Mouse (Mus musculus): ENCODE data around the gene Ryr2. TPM values are rescaled to one million over a fixed set of nuclear protein-coding genes. Genes with fewer than 3 reads are reported as not detected.
"Not testable (repeated sequence)": the region's sequence is repeated elsewhere in the genome, so short reads cannot be mapped to it uniquely, and the experiment has no call there.

The Ryr2 gene
- total and polyA plus RNA-seq, 3 experiments, result 127 to 1,020 (median 877) TPM

GRCm38 (mm10) chr13:11585283-11585682 is 521.5 kb downstream of the Ryr2 start:
- Histone ChIP-seq H3K36me3 (ENCODE audit: control insufficient read depth, insufficient read depth, low read length) (peaks cover 20% of the 10 kb centered on the region), H3K27me3 (ENCODE audit: control insufficient read depth, insufficient read depth, low read length) (no peaks in the 10 kb centered on the region), H3K27ac (no peak overlapping the region), H3K79me2 (replicated peaks; ENCODE audit: control insufficient read depth, insufficient read depth, low read length) (no peaks in the 10 kb centered on the region), H3K4me1 (ENCODE audit: control insufficient read depth, insufficient read depth, low read length) (no peaks in the 10 kb centered on the region; the same call in 1 of the 2 replicates), H3K4me3 (no peak overlapping the region), H3K9ac (ENCODE audit: low read depth, low read length) (no peak overlapping the region)
- no peak for DNase-seq
- WGBS, result 17% methylated on average over 7 of the region's 7 CpGs
- intact Hi-C loops (cut with DNase I), result no loop called here
- TF ChIP-seq CTCF (IDR thresholded peaks at IDR 0.05) (no peak), POLR2A (IDR thresholded peaks at IDR 0.05; ENCODE audit: insufficient read depth, low read depth, low read length) (no peak), EP300 (IDR thresholded peaks at IDR 0.05; ENCODE audit: insufficient read depth, low read depth, low read length) (no peak)

GRCm38 (mm10) chr13:11572552-11572951 is 534.2 kb downstream of the Ryr2 start:
- WGBS, result 83% methylated on average over 1 of the region's 2 CpGs
- no peak for DNase-seq
- Histone ChIP-seq H3K27me3 (ENCODE audit: control insufficient read depth, insufficient read depth, low read length) (no peaks in the 10 kb centered on the region), H3K27ac (no peak overlapping the region), H3K36me3 (ENCODE audit: control insufficient read depth, insufficient read depth, low read length) (peaks cover 5% of the 10 kb centered on the region; the same call in 1 of the 2 replicates), H3K79me2 (replicated peaks; ENCODE audit: control insufficient read depth, insufficient read depth, low read length) (no peaks in the 10 kb centered on the region), H3K4me1 (ENCODE audit: control insufficient read depth, insufficient read depth, low read length) (no peaks in the 10 kb centered on the region), H3K9ac (ENCODE audit: low read depth, low read length) (no peak overlapping the region), H3K4me3 (no peak overlapping the region)
- TF ChIP-seq CTCF (IDR thresholded peaks at IDR 0.05), result no peak
- no peak for TF ChIP-seq POLR2A (IDR thresholded peaks at IDR 0.05; ENCODE audit: insufficient read depth, low read depth, low read length)
- TF ChIP-seq EP300 (IDR thresholded peaks at IDR 0.05; ENCODE audit: insufficient read depth, low read depth, low read length), result no peak
- intact Hi-C loops (cut with DNase I), result no loop called here

- Histone ChIP-seq H3K27ac (no peak overlapping the region), H3K36me3 (ENCODE audit: control insufficient read depth, insufficient read depth, low read length) (no peaks in the 10 kb centered on the region; the same call in 1 of the 2 replicates), H3K4me3 (no peak overlapping the region), H3K27me3 (ENCODE audit: control insufficient read depth, insufficient read depth, low read length) (no peaks in the 10 kb centered on the region), H3K4me1 (ENCODE audit: control insufficient read depth, insufficient read depth, low read length) (no peaks in the 10 kb centered on the region), H3K79me2 (replicated peaks; ENCODE audit: control insufficient read depth, insufficient read depth, low read length) (no peaks in the 10 kb centered on the region), H3K9ac (ENCODE audit: low read depth, low read length) (no peak overlapping the region)
- intact Hi-C loops (cut with DNase I), result loop anchor here (10.0 kb wide), 1 partner anchor 1683 kb away; no protein-coding TSS in a partner anchor
- TF ChIP-seq EP300 (IDR thresholded peaks at IDR 0.05; ENCODE audit: insufficient read depth, low read depth, low read length) (no peak), POLR2A (IDR thresholded peaks at IDR 0.05; ENCODE audit: insufficient read depth, low read depth, low read length) (no peak), CTCF (IDR thresholded peaks at IDR 0.05) (no peak)
- no peak for DNase-seq
Measured at GRCm38 (mm10) chr13:11567376-11567775, 539.4 kb downstream of the Ryr2 start.

GRCm38 (mm10) chr13:11566486-11566885 is 540.3 kb downstream of the Ryr2 start:
- H3K79me2 ChIP-seq (replicated peaks; ENCODE audit: control insufficient read depth, insufficient read depth, low read length), result no peaks in the 10 kb centered on the region
- no peaks in the 10 kb centered on the region for H3K4me1 ChIP-seq (ENCODE audit: control insufficient read depth, insufficient read depth, low read length)
- no peak for DNase-seq
- no peak overlapping the region for H3K27ac ChIP-seq
- no peaks in the 10 kb centered on the region; the same call in 1 of the 2 replicates for H3K36me3 ChIP-seq (ENCODE audit: control insufficient read depth, insufficient read depth, low read length)
- 54% methylated on average over 9 of the region's 9 CpGs for WGBS
- no peak overlapping the region for H3K4me3 ChIP-seq
- intact Hi-C loops (cut with DNase I), result loop anchor here (10.0 kb wide), 1 partner anchor 1682 kb away; no protein-coding TSS in a partner anchor
- TF ChIP-seq EP300 (IDR thresholded peaks at IDR 0.05; ENCODE audit: insufficient read depth, low read depth, low read length), result no peak
- no peak for TF ChIP-seq POLR2A (IDR thresholded peaks at IDR 0.05; ENCODE audit: insufficient read depth, low read depth, low read length)
- no peak for TF ChIP-seq CTCF (IDR thresholded peaks at IDR 0.05)
- no peaks in the 10 kb centered on the region for H3K27me3 ChIP-seq (ENCODE audit: control insufficient read depth, insufficient read depth, low read length)
- no peak overlapping the region for H3K9ac ChIP-seq (ENCODE audit: low read depth, low read length)

- no peak overlapping the region for H3K27ac ChIP-seq
Measured at GRCm38 (mm10) chr13:11563224-11564024, 543.3 kb downstream of the Ryr2 start.

GRCm38 (mm10) chr13:11549644-11550043 is 557.1 kb downstream of the Ryr2 start:
- no peaks in the 10 kb centered on the region for H3K4me1 ChIP-seq (ENCODE audit: control insufficient read depth, insufficient read depth, low read length)
- WGBS, result 77% methylated on average over 3 of the region's 3 CpGs
- TF ChIP-seq POLR2A (IDR thresholded peaks at IDR 0.05; ENCODE audit: insufficient read depth, low read depth, low read length) (no peak), EP300 (IDR thresholded peaks at IDR 0.05; ENCODE audit: insufficient read depth, low read depth, low read length) (no peak), CTCF (IDR thresholded peaks at IDR 0.05) (no peak)
- H3K36me3 ChIP-seq (ENCODE audit: control insufficient read depth, insufficient read depth, low read length), result no peaks in the 10 kb centered on the region
- H3K4me3 ChIP-seq, result no peak overlapping the region
- H3K9ac ChIP-seq (ENCODE audit: low read depth, low read length), result no peak overlapping the region
- no peaks in the 10 kb centered on the region for H3K27me3 ChIP-seq (ENCODE audit: control insufficient read depth, insufficient read depth, low read length)
- no peak overlapping the region for H3K27ac ChIP-seq
- intact Hi-C loops (cut with DNase I), result no loop called here
- DNase-seq, result no peak
- H3K79me2 ChIP-seq (replicated peaks; ENCODE audit: control insufficient read depth, insufficient read depth, low read length), result no peaks in the 10 kb centered on the region

More at GRCm38 (mm10) chr13:11563224-11564024, 543.3 kb downstream of the Ryr2 start:
- H3K36me3 ChIP-seq (ENCODE audit: control insufficient read depth, insufficient read depth, low read length), result peaks cover 2% of the 10 kb centered on the region
- H3K4me1 ChIP-seq (ENCODE audit: control insufficient read depth, insufficient read depth, low read length), result no peaks in the 10 kb centered on the region
- TF ChIP-seq EP300 (IDR thresholded peaks at IDR 0.05; ENCODE audit: insufficient read depth, low read depth, low read length), result no peak
- TF ChIP-seq CTCF (IDR thresholded peaks at IDR 0.05), result peak; percentile 74
- TF ChIP-seq POLR2A (IDR thresholded peaks at IDR 0.05; ENCODE audit: insufficient read depth, low read depth, low read length), result no peak
- no peak overlapping the region for H3K4me3 ChIP-seq
- DNase-seq, result peak; percentile 33 to 59
- no peaks in the 10 kb centered on the region for H3K79me2 ChIP-seq (replicated peaks; ENCODE audit: control insufficient read depth, insufficient read depth, low read length)
- WGBS, result 32% methylated on average over 1 of the region's 1 CpGs
- no peaks in the 10 kb centered on the region for H3K27me3 ChIP-seq (ENCODE audit: control insufficient read depth, insufficient read depth, low read length)
- intact Hi-C loops (cut with DNase I), result loop anchor here (5.0 to 10.0 kb wide), 2 partner anchors 621 to 1679 kb away; no protein-coding TSS in a partner anchor
- H3K9ac ChIP-seq (ENCODE audit: low read depth, low read length), result no peak overlapping the region

- H3K79me2 ChIP-seq (replicated peaks; ENCODE audit: control insufficient read depth, insufficient read depth, low read length); H3K27me3 ChIP-seq (ENCODE audit: control insufficient read depth, insufficient read depth, low read length); H3K4me3 ChIP-seq; H3K9ac ChIP-seq (ENCODE audit: low read depth, low read length); DNase-seq; intact Hi-C loops (cut with DNase I); H3K27ac ChIP-seq; H3K4me1 ChIP-seq (ENCODE audit: control insufficient read depth, insufficient read depth, low read length); H3K36me3 ChIP-seq (ENCODE audit: control insufficient read depth, insufficient read depth, low read length): not testable (repeated sequence)
- WGBS, result 27% methylated on average over 15 of the region's 15 CpGs
Measured at GRCm38 (mm10) chr13:11549136-11549535, 557.6 kb downstream of the Ryr2 start.
